Mouse (Mus musculus): ENCODE data around the gene Cabp7.
A peak's percentile ranks its signal among the peaks of the same experiment; 100 is the strongest.

Gene Cabp7

GRCm38 (mm10) chr11:4704072-4704964, 42.3 kb downstream of the Cabp7 start, which contains the start of the genes Uqcr10 and Zmat5:
TSS of gene Uqcr10 (minus strand) at chr11:4704342.
TSS of gene Zmat5 (plus strand) at chr11:4704678.
- DNase-seq (ENCODE audit: low spot score): peak; percentile 92

- no peak for DNase-seq (ENCODE audit: low spot score)
Observed at GRCm38 (mm10) chr11:4703688-4704071, 42.9 kb downstream of the Cabp7 start.

GRCm38 (mm10) chr11:4700726-4701125, 45.9 kb downstream of the Cabp7 start:
- no peak for DNase-seq (ENCODE audit: low spot score)

GRCm38 (mm10) chr11:4697043-4697983, 49.3 kb downstream of the Cabp7 start:
- DNase-seq (ENCODE audit: low spot score): peak; percentile 74

GRCm38 (mm10) chr11:4692162-4692561, 54.4 kb downstream of the Cabp7 start:
- DNase-seq (ENCODE audit: low spot score): no peak

GRCm38 (mm10) chr11:4691213-4691612, 55.4 kb downstream of the Cabp7 start:
- peak; percentile 30 for DNase-seq (ENCODE audit: low spot score)

GRCm38 (mm10) chr11:4690353-4690752, 56.2 kb downstream of the Cabp7 start:
- DNase-seq (ENCODE audit: low spot score): no peak

GRCm38 (mm10) chr11:4688632-4689380, 57.8 kb downstream of the Cabp7 start:
- DNase-seq (ENCODE audit: low spot score): no peak

- no peak for DNase-seq (ENCODE audit: low spot score)
Observed at GRCm38 (mm10) chr11:4687874-4688273, 58.7 kb downstream of the Cabp7 start.

GRCm38 (mm10) chr11:4687027-4687426, 59.6 kb downstream of the Cabp7 start:
- no peak for DNase-seq (ENCODE audit: low spot score)

All from layer of hippocampus, adult 11-12 months (tissue).